Mouse (Mus musculus) B cell, adult 2 months (primary cell): ENCODE results near the gene Aurkb.

Source experiments
- DNase-seq, 2 experiments: peaks; one replicate each; pipeline ENCODE4 v3.0.0; 2022

Gene Aurkb

DNA sequence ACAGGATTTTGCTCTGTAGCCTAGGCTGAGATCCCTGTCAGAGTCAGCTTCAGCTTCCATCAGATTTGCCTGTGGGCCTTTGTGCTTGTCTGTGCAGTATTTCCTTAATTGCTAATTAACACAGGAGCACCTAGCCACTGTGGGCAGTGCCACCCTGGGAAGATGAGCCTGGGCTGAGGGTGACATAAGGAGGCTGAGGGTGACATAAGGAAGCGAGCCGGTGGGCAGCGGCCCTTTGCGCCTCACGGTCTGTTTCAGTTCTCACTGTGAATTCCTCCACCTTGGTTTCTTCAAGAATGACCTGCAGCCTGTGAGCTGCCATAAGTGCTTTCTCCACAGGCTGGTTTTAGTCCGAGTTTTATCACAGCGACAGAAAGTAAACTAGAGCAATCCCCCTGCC is 36.2 kb downstream of the Aurkb start:
- DNase-seq, result no peak

DNA sequence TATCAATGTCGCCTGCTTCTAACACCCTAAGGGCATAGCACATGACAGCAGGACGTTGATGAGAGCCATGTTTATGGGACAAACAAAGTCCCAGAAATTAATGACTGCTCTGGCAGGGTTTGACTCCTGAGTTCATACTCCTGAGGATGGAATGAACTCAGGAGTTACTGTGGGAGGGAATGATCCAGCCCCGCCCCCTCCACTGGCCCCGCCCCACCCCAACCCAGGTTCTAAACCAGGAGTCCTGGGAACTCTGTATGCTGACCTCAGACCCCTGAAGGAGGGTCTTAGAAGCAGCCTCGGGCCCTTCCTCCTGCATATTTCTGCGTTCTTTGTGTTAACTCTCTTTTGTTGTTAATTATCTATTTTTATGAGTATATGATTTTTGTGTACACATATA is 40.2 kb downstream of the Aurkb start:
- DNase-seq, result no peak

DNA sequence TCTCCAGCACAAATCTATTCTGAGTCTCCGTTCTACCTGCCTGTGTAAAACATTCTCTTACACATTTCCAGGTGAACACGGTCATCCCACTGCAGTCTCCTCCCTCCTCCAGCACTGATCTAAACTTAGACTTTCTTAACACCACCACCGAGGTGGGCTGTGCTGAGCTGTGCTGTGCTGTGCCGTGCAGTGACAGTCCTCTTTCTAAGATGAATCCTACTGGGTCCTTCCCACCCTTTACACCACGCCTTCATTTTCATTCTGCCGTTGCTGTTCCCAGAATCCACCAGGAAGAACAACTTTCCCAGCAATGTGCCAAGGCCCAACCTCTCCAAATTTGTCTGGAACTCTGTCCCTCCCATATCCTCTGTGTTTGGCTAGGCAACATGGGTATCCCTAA is 40.9 kb downstream of the Aurkb start:
- DNase-seq, result no peak

DNA sequence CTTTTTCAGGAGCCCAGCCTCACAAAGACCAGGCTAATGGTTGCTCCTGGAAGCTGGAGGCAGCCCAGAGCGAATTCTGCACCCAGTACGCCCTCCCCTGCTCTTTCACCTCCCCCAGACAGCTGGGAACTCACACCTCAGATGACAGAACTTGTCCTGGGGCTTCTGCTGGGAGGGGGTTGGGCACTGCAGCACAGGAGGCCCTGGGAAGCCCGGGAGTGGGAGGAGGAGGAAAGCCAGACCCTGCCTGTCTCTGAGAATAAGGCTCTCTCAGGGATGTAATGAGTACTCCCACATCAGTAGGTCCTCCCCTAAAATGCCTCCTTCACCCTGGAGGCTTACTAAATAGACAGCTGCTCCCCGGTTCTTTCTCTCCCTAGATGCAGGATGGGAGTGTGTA is 41.6 kb downstream of the Aurkb start:
- DNase-seq, result no peak

DNA sequence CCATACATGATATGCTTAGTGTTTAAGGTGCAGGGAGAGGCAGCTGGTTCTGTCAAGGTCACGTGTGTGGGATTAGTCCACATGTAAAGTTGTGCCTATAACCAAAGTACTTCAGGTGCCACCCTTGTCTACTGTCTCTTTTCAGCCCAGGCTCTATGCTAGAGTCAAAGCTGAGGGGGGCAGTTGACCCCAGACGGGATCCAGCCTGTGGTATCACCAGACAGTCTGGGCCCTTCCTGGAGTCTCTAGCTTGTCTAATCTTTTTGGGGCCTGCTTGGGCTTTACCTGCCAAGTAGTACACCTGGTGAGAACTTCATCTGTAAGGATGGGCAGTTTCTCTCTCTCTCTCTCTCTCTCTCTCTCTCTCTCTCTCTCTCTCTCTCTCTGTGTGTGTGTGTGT is 42.1 kb downstream of the Aurkb start:
- DNase-seq, result no peak

DNA sequence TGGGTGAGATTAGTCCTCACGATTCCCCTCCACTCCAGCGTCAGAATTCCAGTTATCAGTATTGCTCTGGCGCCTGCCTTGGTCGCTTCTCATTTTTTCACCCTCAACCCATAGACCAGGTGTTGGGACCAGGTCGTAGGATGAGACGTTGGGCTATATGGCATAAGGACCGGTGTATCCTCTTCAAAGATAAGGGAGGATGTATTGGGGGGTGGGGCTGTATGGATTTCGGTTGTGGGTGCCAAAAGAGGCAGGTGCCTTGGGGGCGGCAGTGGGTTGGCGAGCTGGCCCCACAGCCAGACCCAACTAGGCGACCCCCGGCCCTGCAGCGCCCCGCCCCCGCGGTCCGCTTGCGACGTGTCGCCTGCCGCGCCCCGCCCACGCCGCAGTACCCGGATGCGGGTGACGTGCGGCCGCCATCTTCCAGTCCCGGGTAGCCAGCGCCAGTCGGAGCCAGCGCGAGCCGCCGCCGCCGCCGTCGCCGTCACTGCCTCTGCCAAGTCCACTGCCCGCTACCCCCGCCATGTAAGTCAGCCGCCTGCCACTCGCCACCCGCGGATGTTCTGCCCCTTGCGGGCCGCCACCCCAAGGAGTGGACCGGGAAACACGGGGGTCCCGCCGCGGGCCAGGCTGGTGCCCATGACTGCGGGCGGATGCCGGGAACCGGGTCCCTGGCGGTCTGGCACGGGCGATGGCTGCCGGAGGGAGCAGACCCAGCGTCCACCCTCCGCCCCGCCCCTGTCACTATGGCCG is 42.8 kb downstream of the Aurkb start, which contains the start of gene Vamp2:
Gene Vamp2 (plus strand): TSS at position 388 of the 753 bp plus-strand sequence.
- peak; percentile 95 to 97 for DNase-seq

DNA sequence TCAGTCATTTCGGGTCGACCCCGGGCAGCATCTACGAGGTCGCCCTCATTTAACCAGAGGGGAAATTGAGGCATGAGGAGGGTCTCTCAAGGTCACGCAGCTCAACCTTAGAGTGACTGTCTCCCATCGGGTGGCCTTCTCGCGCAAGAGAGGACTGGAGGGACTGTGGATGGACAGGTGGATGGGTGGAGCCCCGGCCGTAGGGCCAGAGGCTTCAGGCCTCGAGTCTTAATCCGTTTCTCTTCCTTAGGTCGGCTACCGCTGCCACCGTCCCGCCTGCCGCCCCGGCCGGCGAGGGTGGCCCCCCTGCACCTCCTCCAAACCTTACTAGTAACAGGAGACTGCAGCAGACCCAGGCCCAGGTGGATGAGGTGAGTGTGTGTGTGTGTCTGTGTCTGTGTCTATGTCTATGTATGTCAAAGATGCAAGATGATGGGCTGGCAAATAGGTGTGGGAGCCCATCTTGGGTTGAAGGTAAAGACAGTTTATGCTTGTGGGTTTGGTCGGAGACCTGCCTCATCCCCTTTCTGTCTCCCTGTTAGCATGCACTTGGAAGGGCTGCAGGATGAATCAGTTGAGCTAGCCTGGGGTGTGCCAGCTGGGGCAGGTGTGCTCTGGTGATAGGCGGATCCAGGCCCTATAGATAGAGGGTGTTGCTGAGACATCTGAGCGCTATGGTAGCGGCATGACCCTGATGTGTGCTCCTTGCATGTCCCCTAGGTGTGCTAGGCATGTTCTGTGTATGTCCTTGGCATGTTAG is 43.6 kb downstream of the Aurkb start:
- peak; percentile 16 to 45 for DNase-seq

DNA sequence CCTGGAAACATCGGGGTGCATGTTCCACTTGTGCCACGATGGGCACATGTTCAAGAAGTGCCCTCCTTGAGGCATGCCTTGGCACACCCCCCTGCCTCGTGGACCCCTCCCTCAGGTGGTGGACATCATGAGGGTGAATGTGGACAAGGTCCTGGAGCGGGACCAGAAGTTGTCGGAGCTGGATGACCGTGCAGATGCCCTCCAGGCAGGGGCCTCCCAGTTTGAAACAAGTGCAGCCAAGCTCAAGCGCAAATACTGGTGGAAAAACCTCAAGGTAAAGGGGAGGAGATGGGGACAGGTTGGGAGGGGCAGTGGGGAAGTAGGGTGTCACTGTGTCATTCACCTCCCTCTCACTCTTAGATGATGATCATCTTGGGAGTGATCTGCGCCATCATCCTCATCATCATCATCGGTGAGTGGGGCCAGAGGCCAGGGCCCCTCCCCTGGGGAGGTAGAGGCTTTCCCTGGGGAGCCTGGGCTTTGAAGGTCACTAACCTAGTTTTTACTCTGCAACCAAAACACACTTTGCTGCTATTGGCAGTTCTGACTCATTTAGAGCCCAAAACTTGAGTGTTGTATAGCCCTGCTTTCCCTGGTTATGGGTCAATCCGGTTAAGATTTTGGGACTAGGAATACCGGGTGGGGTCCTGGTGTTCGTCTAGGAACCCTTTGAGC is 44.3 kb downstream of the Aurkb start:
- DNase-seq, result no peak

DNA sequence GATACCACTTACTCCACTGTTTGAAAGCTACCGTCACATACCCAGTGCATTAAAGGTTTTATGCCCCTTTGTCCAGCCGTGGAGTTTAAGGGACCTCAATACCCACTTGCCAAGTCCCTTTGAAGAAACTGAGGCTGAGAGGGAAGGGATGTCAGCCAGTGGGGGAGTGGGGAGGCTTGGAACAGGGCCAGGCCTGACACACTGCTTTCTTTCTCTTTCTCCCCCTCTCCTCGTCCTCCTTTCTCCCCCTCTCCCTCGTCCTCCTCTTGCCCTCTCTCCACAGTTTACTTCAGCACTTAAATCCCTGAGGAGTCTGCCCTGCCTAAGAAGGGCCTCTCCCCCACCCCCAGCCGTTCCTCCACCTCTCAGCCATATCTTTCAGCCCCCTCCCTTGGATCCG is 44.9 kb downstream of the Aurkb start:
- no peak for DNase-seq

DNA sequence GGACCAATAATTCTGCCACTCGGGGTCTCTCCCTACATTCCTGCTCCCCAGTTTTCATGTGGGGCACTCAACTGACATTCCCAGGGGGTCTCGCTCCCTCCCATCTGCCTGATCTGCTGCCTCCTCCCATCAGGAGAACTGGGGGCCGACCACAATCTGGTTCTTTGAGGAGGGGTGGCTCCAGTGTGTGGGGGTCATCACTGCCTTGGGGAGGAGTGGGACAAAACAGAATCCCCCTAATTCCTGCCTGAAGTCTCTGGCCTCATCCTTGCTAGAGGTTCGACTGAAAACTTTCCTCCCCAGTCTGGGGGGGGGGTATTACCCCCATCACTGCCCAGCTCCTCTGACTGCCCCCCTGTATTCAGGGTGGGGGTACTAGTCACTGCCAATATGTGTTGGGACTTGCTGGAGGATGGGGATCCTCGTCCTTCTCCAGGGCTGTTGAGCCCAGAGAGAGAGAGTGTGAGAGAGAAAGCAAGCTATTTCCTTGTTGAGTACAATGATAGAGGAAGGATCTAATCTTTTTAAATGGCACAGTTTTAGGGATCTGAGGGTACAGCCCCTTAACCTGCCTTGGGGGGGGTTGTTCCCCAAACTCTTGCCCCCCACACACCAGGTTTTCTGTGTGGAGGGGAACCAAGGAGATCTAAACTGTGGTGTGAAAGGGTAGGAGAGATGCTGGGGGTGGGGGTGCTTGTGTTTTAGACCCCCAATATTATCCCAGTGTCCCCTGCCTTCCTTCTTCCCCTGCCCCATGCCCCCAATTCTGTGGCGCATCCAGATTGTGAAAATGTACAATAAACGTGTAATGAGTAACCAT is 46.3 kb downstream of the Aurkb start:
- peak in 1 of 2 experiments; percentile 7 for DNase-seq

DNA sequence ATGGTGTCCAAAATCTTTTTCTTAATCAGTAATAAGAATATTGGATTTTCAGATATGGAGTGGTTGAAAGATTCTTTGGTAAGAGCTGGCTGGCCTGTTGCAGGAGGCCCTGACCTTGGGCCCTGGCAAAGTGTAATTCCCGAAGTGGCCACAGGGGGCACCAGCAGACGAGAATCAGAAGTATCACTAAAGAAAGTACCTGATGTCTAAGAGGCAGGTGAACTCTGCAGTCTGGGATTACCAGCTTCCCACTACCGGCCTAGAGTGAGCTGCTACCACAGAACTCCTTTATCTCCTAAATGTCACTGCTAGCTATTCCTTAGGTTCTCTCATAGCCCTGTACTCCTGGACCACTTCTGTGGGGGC is 46.9 kb downstream of the Aurkb start:
- DNase-seq, result peak; percentile 97

DNA sequence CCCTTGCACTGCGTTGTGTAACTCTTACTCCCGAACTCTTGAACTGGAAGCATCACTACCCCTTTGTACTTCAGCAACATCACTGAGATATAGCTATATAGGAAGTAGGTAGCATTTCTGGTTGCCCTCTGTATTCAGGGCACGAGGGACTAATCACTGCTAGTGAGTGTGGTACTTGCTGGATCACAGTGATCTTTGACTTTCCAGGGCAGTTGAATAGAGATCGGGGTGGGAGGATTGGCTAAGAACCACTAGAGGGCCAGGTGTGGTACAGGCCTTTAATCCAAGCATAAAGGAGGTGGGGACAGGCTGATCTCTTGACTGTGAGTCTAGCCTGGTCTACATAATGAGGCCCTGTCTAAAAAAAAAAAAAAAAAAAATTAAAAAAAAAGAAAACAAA is 47.4 kb downstream of the Aurkb start:
- peak; percentile 54 to 57 for DNase-seq

DNA sequence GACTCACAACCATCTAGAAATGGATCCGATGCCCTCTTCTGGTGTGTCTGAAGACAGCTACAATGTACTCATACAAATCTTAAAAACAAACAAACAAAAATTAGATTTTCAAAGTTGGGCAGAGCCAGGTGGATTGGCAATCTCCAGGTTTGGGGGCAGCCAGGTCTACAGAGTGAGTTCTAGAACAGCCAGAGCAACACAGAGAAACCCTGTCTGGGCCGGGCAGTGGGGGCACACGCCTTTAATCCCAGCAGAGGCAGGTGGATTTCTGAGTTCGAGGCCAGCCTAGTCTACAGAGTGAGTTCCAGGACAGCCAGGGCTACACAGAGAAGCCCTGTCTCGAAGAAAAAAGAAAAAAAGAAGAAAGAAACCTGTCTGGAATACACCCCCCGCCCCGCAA is 48.4 kb downstream of the Aurkb start:
- DNase-seq, result peak in 1 of 2 experiments; percentile 7

DNA sequence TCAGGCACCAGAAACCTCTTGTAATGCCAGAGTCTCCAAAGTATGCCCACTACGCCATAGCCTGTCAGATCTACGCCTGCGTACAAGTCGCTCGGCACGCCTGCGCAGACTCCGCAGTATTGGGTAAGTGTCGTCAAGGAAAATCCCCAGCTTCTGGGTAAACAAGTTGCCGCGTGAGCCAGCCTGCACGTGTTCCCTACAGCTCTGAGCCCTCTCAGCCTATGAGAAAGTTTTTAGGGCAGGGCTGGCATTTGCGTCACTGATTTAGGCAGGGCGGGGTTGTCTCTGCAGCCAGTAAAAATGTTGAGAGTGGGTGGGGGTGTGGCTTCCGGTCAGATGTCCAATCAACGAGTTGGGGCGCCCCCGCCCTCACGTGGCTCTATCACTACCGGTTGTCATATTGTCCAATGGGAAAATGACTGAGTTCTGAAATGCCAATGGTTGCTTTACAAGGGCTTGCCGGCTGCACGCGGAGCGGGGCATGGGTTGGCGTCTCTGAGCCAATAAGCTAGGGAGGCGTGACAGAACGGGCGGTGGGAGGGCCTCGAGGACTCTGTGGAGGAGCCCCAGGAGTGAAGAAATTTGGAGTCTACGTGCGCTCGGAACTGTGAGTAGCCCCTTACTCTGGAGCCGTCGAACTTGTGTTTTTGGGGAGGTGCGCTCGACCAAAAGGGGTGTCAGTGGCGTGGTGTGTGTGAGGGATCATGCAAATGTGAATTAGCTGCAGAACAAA is 49.4 kb downstream of the Aurkb start, which contains the start of gene Per1:
Gene Per1 (plus strand): TSS at position 521 of the 733 bp plus-strand sequence.
- peak; percentile 98 to 99 for DNase-seq

DNA sequence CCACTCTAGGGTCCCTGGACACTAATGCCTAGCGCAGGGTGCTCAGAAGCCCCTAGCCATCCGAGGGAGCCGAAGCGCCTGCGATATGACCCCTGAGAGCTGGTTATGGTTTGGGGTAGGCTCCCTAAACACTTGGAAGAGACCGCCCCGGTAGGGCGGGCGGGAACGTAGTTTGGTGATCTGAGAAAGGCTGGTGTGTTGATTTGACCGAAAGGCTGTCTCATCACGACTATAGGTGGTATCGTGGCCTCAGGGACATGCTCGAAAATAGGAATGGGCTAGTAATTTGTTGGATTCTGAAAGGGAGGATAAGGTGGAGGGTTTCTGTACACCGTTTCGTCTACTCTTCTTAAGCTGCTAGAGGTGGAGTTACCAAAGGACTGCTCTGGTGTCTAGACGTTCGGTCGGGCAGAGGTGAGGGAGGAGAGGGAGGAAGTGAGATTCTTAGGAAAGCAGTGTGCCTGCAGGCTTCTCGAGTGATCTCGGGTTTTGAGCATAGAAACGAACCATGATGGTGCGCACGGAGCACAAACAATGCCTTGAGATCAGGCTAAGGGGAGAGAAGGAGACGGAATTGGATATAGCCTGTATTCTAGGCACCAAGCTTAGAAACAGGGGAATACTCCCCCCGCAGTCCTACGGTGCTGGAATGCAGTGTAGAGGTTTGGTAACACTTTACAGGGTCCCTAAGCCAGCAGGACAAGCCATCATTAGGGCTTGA is 50.2 kb downstream of the Aurkb start:
- peak; percentile 70 to 72 for DNase-seq

DNA sequence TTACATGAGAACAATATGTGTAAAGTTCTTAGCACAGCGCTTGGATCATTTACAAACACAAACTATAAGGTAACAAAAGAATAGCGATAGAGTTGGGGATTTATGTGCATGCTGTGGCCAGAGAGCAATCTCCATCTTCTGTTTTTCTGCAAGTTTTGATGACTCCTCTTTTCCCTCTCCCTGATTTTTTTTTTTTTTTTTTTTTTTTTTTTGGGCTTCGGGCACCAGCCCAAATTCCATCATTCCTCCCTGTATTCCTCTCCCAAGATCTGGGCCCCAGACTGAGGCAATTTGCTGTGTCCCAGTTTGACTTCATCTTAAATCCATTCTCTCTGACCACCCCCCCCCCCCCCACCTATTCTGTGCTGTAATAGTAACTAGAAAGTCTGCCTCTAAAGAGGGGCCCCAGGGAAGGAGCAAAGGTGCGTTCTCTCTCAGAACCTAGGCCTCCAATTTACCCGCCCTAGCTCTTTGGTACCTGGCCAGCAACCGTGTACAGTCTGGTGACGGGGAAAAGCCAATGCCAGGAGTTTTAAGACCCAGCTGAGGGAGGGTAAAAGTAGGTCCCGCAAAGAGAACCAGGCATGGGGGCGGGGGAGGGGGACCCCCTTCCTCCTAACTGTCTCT is 51.0 kb downstream of the Aurkb start:
- no peak for DNase-seq

DNA sequence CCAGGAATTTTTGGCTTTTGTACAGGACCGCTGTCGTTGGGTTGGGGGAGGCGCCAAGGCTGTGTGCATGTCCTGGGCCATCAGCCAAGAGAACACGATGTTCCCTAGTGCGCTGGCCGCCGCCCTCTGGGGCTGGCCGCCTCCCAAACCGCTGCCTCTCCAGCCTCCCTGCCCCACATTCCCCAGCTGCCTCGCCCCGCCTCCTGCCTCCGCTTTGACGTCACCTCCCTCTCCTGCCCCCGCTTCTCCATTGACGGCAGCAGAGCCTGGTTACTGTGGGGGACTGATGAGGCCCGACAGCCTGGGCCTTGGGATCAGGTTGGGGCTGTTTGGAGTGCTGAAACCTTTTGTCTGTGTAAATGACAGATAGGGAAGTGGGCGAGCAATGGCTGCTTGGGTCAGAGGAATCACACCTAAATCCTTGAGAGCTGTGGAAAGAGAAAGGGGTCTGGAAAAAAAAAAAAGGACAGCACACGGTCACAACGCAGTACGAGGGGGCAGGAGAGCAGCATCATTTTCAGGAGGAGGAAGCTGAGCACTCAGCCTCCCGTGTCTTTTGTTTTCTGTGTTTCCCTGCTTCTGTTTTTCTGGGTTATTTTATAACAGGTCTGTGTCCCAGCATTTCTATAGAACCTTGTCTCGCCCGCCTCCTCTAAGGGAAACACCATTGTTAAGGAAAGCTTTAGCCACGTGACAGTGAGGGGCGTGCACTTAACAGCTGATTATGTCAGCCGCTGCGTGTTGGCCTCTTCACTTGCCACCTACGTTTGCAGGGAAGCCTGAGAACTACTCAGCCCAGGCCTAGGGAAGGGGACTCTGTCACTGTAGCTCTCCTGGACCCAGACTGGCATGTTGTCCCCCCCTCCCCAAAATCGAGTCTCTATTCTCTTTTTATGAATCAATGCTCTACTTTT is 51.8 kb downstream of the Aurkb start:
- DNase-seq, result peak; percentile 91

DNA sequence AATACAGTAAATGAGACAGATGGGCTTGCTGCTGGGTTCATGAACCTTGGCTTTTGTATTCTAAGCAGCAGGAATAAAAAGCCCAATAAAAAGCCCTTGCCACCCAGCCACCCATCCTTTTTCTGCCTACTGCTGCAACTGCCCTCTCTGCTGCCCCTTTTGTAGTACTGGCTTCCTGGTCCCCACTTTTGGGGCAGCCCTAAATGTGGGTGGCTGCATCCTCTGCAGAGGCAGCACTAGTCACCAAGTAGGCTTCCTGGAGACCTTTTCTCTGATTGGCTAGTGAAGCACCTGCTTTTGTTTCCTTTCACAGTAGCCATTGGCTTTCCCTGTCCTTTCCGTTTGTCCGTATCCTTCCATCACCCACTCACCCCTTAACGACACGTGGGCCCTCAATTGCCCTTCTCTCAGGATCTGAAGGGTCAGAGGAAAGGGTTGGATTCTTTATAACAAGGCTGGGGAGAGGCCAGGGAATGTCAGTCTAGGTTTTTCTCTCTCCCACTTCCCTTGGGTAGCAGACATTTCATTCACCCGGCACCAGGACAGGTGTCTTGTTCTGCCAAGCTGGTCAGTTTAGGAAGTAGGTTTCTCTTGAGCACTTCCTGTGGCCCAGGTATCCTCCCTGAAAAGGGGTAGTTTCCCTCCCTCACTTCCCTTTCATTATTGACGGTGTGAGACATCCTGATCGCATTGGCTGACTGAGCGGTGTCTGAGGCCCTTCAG is 52.8 kb downstream of the Aurkb start:
- DNase-seq, result peak; percentile 59 to 65

DNA sequence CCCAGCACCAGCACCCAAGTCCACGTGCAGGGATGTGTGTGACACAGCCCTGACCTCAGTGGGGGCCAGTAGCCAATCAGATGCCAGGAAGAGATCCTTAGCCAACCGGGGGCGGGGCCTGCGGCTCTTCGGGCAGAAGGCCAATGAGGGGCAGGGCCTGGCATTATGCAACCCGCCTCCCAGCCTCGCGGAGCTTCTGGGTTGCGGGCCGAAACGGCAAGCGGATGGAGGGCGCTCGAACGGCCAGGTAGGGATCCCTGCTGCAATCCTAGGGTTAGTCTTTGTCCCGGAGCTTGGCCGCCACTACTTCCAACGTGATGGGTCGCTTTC is 53.3 kb downstream of the Aurkb start:
- peak; percentile 97 for DNase-seq
